Mouse (Mus musculus): Measurements from ENCODE around the gene Zfp697.
A peak's percentile ranks its signal among the peaks of the same experiment; 100 is the strongest.

Gene Zfp697

DNA sequence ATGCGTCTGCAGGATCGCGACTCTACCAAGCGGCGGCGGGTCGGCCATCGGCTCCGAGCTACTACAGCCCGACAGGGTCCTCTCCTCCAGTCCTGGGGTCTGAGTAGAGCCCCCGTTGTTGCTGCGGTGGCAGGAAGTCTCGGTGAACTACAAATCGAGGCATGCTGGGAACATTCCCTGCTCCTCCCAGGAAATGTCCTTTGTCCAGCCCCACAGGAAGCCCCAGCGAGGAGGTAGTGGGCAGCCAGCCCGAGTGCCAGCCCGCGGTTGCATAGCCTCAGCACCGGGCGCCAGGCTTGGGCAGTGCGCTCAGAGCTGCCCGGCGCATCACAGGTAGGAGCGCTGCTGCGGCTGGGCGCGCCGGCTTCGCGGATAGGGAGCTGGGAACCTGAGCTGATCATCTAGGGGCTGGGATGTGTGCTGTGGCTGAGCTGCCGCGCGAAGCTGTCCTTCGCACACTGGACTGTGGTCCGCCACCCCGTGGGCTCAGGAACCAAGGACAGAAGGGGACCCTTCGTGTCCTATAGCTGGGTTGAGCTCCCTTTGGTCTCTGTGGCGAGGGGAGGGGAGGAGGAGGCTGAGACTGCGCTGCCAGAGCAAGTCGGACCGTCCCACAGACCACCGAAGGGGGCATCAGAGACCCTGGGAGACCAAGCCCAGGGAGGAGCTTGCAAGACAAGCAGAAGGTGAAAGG lies at the start of gene Zfp697:
Zfp697 (plus strand) TSS at position 216 of the 694 bp plus-strand sequence.
- DNase-seq (ENCODE audit: low read depth, low spot score), result peak; percentile 94

DNA sequence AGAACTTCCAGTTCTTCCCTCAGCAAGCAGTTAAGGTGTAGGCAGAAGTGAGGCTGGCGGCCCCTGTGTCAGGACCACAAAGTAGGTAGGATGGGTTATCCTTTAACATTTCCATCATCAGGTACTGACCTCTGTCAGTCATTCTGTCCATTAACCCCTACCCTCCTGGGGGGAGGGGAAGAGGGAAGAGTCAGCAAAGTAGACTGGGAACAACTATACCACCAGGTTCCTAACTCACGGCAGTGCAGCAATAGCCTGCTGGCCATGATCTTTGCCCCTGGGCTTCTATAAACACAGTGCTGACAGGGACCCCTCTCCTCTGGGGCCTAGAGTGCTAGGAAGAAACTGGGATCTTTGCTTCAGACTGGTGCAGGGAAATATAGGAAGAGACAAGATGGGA lies 48.3 kb upstream of the Zfp697 start:
- no peak for DNase-seq (ENCODE audit: low read depth, low spot score)

DNA sequence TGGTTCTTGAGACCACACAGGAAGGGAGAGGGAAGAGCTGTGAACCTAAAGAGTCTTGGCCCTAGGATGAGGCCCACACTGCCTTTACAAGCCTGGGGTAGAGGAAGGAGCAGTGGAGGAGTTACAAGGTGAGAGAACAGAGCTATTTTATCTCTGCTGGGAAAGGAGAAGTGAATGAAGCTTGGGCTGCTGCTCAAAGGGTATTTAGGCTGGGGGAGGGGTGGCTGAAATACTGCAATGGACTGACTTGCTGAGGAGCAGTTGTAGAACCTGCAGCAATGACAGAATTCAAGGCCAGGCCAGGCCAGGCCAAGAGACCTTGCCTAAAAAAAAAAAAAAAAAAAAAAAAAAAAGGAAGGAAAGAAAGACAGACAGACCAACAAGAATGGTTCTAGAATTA lies 46.9 kb upstream of the Zfp697 start:
- DNase-seq (ENCODE audit: low read depth, low spot score), result no peak

DNA sequence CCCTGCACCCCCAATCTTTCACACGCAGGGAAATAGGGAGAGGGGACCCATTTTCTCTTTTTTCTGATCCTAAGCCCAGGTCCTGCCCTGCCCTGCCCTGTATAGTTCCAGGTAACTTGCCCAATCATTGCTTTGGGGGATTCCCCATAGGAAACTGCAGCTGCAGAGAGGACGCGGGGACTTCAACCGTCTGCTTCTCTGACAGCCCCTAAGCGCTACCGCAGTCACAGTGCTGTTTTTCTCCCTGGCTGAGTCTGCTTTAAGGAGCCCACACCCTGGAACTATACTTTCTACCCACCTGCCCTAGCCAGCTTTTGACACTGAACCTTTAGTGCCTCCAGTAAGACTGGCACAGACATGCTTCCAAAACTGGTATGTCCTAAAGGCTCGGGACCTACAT lies 46.4 kb upstream of the Zfp697 start:
- DNase-seq (ENCODE audit: low read depth, low spot score), result no peak

DNA sequence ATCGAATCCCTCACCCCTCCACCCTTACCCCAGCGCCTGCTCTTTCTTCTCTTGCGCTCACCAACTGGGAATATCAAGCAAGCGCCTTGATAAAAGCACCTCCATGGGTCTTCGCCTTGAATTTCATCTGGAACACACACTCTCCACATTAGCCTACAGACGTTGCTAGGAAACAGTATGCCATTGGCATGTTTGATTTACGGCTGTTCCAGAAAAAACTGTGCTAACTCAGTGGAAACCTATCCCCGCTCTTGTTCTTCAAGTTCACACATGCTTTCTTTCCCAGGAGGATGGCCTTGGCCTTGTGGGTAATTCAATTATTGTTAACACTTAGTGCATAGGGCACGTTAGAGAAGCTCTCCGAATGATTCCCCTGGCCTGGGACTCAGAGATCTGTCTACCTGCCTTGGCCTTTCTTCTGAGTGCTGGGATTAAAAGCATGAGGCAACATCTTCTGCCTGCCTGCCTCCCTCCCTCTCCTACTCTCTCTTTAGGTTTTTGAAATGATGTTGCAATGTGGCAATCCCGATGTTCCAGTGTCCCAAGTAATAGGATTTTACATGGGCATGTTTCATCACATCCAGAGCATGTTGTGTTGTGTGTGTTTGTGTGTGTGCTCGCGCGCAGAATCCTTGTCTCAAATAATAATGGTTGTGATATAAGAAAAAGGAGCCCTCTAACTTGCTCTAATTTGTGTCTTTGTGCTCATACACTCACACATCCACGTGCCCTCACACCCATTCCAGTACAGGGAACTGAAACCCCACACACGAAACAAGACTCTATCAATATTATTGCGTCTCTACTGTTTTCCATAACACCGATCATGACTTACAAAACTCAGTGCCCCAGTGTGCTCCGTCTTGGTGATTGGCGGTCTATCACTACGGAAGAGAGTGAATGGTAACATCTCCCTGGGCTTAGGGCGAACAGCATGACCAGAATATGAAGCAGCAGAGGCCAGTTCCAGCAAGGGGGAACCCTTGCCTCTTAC lies 45.3 kb upstream of the Zfp697 start:
- no peak for DNase-seq (ENCODE audit: low read depth, low spot score)

DNA sequence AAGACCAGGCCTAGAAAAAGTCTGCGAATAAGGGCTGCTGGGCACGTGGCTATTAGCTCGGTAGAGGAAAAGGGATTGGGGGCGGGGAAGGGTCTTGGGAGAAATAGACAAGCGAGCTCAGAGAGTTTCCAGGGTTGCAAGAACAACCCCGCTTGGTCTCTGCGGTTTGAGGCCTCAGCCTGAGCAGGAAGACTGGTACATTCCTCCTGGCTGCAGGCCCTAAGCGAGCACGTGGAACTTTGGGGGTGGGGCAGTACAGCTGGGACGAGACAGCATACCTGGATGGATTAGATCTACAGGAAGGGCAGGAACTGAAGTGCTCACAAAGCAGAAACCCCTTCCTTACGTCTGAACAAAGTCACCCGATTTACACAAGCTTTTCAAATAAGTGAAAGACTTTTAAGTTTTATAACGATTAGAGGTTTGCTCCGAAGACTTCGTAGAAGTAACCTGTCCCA lies 43.6 kb upstream of the Zfp697 start:
- peak; percentile 44 for DNase-seq (ENCODE audit: low read depth, low spot score)

DNA sequence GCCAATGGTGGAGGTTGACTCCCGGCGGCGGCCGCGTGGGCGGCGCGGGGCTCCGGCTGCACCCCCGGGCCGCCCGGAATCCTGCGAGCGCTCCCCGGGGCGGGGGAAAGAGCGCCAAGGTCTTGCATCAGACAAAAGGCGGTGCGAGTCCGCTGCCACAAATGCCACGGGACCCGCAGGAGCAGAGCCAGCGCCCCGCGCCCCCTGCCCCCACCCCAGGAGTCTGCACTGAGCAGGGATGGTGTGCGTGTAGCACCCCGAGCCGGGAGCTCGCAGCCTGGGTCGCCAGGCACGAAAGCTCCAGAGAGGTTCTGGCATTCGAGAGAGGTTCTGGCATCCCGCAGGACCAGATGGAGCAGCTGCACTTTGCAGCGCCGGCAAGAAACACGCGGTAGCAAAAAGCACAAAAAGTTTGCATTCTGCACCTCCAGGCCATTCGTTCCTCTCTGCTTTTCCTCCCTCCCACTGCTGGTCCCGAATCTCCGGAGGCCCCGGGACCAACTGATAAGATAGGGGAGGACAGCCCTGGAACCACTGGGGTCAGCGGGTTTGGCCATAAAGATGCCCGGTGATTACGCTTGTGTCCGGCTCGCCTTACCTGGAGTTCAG lies 43.1 kb upstream of the Zfp697 start:
- peak; percentile 60 for DNase-seq (ENCODE audit: low read depth, low spot score)

DNA sequence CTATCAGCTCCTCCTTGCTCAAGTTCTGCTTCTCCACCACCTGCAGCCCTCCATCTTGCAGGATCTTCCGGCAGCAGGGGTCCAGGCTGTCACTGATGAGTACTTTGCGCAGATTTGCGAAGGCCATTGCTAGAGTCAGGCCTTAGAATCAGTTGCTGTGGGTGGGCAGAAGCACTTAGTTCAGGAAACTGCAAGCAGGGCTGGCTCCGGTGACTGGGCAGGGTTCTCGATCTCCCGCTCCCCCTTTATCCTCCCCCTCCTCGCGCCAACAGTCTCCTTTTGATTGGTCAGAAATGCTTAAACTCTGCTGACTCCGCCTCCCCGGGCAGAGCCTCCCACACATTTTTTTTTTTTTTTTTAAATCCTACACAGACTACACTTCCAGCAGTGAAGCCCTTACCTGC lies 42.6 kb upstream of the Zfp697 start, which contains the start of gene Phgdh:
Phgdh (minus strand) TSS at position 285 of the 404 bp plus-strand sequence.
- DNase-seq (ENCODE audit: low read depth, low spot score), result peak; percentile 78

DNA sequence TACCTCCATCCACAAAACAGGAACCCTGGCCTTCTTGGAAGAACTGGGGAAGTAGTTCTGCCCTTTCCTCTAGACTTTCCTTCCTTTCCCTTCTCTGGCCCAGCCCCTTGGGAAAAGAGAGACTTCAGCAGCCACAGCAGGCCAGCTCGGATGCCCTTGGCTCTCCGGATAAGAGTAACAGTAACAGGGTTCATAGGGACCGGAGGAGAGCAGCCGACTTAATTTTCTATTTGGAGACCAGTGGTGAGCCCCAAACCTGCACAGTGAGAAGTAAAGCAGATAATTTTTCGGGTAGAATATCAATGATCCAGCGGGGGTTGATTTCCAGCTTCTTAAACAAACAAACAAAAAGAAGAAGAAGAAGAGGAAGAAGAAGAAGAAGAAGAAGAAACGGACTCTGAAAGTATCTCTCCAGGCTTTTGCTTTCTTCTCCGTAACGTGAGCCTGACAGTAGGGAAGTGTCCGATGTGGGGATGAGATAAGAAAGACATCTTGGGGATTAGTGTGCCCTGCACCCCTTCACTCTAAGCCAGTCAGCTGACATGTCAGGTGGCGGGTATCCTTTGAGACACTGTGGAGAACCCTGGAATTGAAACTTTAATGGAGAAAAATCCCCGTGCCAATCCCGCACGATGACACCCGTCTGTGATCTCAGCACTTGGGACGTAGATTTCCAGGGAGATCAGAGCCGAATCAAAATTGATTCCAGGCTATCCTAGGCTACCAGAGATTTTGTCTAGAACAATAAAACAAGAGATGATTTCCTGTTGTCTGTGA lies 41.3 kb upstream of the Zfp697 start:
- no peak for DNase-seq (ENCODE audit: low read depth, low spot score)

DNA sequence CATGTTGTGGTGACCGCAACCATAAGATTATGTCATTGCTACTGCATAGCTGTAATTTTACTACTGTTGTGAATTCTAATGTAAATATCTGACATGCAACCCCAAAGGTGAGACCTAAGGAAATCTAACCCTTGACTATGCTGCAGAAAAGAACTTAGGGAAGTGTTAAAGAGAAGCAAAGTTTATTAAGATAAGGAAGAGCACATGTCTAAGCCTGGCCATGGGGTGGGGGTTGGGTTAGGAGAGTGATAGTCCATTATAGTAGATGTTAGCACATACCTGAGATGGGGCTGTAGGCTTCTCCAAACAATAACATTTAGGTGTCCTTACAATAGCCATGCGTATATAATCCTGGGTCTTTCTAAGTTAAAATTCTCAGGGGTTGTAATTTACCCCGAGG lies 39.0 kb upstream of the Zfp697 start:
- no peak for DNase-seq (ENCODE audit: low read depth, low spot score)

DNA sequence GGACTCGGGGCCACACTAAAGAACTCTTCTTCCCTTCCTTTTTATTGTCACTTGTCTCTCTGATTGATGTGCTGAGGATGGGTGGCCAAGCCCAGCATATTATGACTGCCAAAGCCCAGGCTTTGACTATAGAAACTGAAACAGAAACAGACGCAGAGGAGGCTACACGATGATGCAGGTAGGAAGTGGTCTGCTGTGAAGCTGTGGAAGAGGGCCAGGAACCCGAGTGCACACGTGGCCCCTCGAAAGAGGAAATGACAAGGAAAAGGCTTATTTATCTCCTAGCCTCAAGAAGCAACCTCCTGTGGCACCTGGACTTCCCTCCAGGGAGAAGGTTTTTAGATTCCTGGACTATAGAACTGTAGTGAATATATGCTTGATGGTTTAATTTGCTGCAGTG lies 34.2 kb upstream of the Zfp697 start:
- DNase-seq (ENCODE audit: low read depth, low spot score), result no peak

DNA sequence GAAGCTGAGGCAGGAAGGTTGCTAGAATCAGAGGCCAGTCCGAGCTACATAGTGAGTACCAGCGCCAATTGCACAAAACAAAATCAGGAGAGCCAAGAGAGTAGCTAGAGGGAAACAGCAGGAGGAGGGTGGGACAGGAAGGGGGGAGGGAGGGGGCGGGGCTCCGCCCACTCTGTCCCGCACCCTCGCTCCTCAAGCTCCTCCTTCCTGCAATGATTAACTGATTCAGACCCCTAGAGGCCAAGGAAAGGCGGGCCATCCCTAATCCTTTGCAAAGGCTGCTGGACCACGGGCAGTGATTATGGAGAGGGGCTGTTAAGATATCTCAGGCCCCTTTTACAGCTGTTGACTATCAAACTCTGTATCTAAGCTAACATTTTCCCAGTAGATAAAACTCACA lies 33.6 kb upstream of the Zfp697 start:
- DNase-seq (ENCODE audit: low read depth, low spot score), result no peak

DNA sequence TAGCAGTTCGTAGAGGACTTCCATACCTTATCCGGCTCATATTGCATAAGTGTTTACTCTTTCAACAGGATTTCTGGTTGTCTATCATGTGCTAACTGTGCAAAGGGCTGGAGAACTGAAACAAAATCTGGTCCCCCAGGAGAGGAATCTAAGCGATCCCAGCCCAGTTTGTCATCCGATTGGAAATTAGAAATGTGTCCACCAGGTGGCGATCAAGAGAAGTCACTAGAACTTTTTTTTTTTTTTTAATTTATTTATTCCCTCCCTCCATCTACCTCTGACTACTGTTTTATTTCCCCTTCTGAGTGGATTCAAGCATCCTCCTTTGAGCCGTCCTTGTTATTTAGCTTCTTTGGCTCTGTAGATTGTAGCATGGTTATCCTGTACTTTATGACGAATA lies 28.4 kb upstream of the Zfp697 start:
- DNase-seq (ENCODE audit: low read depth, low spot score), result peak; percentile 80

DNA sequence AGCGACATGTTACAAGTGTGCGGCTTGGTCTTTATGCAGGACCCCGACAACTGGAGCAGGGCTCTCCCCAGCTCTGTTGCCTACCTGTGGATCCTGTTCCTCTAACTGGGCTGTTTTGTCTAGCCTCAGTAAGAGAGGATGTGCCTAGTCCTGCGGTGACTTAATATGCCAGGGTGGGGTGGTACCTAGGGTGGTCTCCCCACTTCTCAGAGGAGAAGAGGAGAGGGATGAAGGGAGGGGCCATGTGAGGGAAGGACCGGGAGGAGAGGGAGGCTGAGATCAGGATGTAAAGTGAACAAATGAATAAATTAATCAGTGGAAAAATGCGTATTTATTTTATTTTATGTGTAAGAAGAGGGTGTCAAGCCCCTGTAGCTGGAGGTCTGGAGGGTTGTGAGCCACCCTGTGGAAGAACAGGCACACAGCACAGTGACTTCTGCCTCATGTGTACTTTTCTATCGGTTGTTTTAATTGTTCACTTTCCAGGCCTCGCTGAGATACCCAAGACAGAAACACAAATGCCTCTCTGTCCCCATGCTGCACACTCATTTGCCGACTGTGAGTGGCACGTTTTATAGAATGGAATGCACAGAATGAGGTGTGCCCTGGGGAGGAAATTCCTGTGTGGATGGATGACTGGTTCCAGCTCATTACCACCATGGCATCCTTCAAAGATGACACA lies 26.8 kb upstream of the Zfp697 start:
- DNase-seq (ENCODE audit: low read depth, low spot score), result no peak

DNA sequence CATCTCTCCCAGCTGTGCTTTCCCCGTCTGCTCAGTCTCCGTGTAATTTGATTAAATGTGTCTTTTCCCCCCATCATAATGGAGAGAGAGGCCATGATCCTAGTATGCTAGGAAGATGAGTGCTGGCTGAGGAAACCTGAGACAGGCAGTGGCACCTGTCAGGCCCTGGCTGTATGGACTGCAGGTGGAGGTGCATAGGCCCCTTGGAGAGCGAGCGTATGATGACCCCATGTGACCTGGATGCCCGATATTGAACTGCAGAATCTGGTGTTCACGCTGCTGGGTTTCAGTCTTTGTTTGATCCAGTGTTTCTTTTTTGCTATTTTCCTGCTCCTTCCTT lies 26.3 kb upstream of the Zfp697 start:
- DNase-seq (ENCODE audit: low read depth, low spot score), result no peak

DNA sequence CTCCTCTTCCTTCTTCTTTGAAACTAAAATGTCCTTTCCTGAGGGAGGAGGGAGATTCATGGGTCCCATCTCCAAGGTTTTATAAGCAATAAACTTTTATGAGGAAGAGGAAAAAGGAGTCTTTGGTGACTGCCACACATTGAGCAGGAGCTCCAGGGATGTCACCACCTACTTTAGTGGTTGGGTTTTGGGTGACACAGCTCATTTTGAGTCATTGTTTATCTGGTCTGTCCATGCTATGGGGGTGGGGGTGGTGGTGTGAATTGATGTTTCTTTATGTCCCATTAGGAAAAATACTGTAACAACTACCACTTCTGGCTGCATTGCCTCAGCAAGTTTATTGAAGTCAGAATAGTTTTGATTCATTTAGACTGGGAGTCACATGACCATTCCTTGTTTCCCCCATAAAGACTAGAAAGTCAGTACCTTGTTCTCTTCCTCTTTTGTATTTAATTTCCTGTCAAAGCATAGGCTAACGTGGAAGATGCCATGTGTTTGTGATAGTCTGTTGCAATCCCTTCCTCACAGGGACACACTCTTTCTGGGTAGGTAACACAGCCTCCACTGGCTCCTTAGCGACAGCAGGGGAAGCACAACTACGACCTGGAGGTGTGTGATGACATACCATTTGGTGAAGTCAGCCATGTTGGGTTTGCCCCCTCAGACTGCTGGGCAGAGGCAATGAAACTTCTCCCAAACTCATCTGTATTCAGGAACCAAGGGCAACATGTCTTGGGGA lies 25.5 kb upstream of the Zfp697 start:
- no peak for DNase-seq (ENCODE audit: low read depth, low spot score)

DNA sequence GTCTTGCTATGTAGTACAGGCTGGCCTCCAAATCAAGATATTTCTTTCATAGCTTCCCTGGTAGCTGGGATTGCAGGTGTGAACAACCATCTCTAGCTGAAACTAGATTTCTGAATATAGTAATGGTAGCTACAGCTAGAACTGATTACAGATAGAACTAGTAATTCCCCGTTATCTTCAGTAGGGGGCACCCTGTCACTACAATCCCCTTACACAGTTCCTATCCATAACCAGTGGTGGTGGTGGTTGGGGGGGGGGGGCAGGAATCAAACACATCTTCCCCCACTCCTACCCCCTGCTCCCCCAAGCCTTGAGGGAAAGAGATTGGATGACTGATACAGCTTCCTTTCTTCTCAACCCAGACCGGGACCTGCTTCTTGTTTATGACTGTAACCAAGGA lies 19.5 kb upstream of the Zfp697 start:
- DNase-seq (ENCODE audit: low read depth, low spot score), result peak; percentile 64

DNA sequence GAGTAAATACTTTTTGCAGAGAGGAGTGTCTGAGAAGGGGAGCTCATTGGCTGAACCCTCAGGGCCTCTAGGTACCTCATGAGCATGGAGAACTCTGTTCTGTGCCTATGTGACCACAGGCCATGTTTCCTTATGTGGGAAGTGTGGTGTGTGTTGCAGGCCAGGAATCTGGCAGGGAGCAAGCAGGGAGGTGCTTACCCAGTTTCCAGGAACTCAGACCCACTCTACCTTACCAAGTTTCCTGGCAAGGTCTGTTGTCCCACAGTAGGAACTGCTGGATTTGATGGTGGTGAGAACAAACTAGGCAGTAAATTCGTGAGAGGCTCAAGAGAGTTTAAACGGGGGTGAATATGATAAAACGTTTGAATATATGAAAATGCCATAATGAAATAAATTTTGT lies 16.2 kb upstream of the Zfp697 start:
- DNase-seq (ENCODE audit: low read depth, low spot score), result no peak

DNA sequence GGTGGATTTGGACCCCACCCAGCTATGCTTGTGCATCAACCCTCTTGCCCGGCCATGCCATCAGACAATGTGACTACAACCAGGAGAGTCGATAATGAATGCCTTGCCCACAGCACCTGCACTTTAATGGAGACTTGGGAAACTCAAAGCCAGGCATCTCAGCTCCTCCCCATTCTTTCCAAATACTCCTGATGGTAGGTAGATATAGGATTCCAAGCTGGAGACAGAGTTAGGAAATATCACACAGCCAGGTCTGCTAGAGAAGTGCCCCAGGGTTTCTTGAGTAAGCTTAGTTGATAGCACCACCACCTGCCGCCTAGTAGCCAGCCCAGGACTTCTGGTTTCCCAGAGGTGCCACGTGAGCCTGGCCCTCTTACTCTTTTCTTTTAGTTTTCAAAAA lies 15.4 kb upstream of the Zfp697 start:
- DNase-seq (ENCODE audit: low read depth, low spot score), result no peak

DNA sequence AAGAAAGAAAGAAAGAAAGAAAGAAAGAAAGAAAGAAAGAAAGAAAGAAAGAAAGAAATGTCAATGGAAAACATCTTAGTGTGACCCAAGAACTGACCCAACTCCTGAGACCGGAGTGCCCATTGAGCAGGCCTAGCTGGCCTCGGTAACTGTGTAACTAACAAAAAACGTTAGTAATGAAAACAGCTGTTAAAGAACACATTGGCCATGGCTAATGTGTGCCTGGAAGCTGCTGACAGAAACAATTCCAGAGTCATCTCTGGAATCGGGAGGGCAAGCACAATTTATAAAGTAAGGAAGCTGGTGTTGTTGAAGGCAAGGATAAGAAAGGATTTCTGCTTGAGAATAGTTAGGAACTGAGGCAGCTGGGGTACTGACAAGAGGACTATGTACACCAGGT lies 14.0 kb upstream of the Zfp697 start:
- no peak for DNase-seq (ENCODE audit: low read depth, low spot score)

Measured in brain, adult 2 months (tissue).